Mouse (Mus musculus): ENCODE results near the gene Mab21l1.

GRCm38 (mm10) chr3:55786835-55787486 is 4.7 kb downstream of the Mab21l1 start:
- TF ChIP-seq CTCF (IDR thresholded peaks at IDR 0.05; ENCODE audit: extremely low read depth, insufficient read length, insufficient replicate concordance, low read depth, low read length) (no peak), POLR2A (IDR thresholded peaks at IDR 0.05; ENCODE audit: low read depth, low read length) (no peak)

All from small intestine, adult 2 months (tissue).